Mouse (Mus musculus): Measurements from ENCODE around the gene Ehbp1l1. TPM values are rescaled to one million over a fixed set of nuclear protein-coding genes. Genes with fewer than 3 reads are reported as not detected.
A peak's percentile ranks its signal among the peaks of the same experiment; 100 is the strongest.

The Ehbp1l1 gene
- polyA plus RNA-seq, 1 experiment from 2014 or later = 8.4 TPM

GRCm38 (mm10) chr19:5728631-5729443 is 2.7 kb upstream of the Ehbp1l1 start:
- H3K27ac ChIP-seq = peak overlapping the region; percentile 98
- H3K9me3 ChIP-seq (replicated peaks) = no peaks in the 10 kb centered on the region
- whole genome bisulfite sequencing = 13% methylated on average over 37 of the region's 37 CpGs
- H3K4me3 ChIP-seq = peak overlapping the region; percentile 97
- peak; percentile 52 for DNase-seq (ENCODE audit: low spot score)
- H3K4me1 ChIP-seq = peaks cover 78% of the 10 kb centered on the region
- H3K36me3 ChIP-seq = peaks cover 42% of the 10 kb centered on the region
- H3K27me3 ChIP-seq (ENCODE audit: low read depth, poor library complexity, severe bottlenecking) = no peaks in the 10 kb centered on the region

GRCm38 (mm10) chr19:5727701-5728100 is 1.6 kb upstream of the Ehbp1l1 start:
- peak; percentile 94 for DNase-seq (ENCODE audit: low spot score)
- H3K4me1 ChIP-seq = peaks cover 78% of the 10 kb centered on the region
- no peaks in the 10 kb centered on the region for H3K27me3 ChIP-seq (ENCODE audit: low read depth, poor library complexity, severe bottlenecking)
- H3K36me3 ChIP-seq = peaks cover 49% of the 10 kb centered on the region
- H3K27ac ChIP-seq = peak overlapping the region; percentile 98
- 3% methylated on average over 14 of the region's 14 CpGs for WGBS
- H3K9me3 ChIP-seq (replicated peaks) = no peaks in the 10 kb centered on the region
- peak overlapping the region; percentile 97 for H3K4me3 ChIP-seq

- H3K4me1 ChIP-seq = peaks cover 78% of the 10 kb centered on the region
- H3K27me3 ChIP-seq (ENCODE audit: low read depth, poor library complexity, severe bottlenecking) = no peaks in the 10 kb centered on the region
- DNase-seq (ENCODE audit: low spot score) = no peak
- no peaks in the 10 kb centered on the region for H3K9me3 ChIP-seq (replicated peaks)
- peak overlapping the region; percentile 98; the same call in 1 of the 2 replicates for H3K27ac ChIP-seq
- peak overlapping the region; percentile 97 for H3K4me3 ChIP-seq
- WGBS = 76% methylated on average over 15 of the region's 15 CpGs
- peaks cover 55% of the 10 kb centered on the region for H3K36me3 ChIP-seq
Observed at GRCm38 (mm10) chr19:5726961-5727578, 953 bp upstream of the Ehbp1l1 start.

- DNase-seq (ENCODE audit: low spot score) = no peak
- Histone ChIP-seq H3K4me1 (peaks cover 59% of the 10 kb centered on the region), H3K36me3 (peaks cover 68% of the 10 kb centered on the region)
Observed at GRCm38 (mm10) chr19:5725029-5725707, 949 bp downstream of the Ehbp1l1 start.

GRCm38 (mm10) chr19:5724549-5724941 is 1.6 kb downstream of the Ehbp1l1 start:
- 74% methylated on average over 7 of the region's 7 CpGs for WGBS
- H3K4me3 ChIP-seq = peak overlapping the region; percentile 97
- H3K4me1 ChIP-seq = peaks cover 52% of the 10 kb centered on the region
- DNase-seq (ENCODE audit: low spot score) = no peak
- H3K9me3 ChIP-seq (replicated peaks) = no peaks in the 10 kb centered on the region
- peaks cover 72% of the 10 kb centered on the region for H3K36me3 ChIP-seq
- H3K27me3 ChIP-seq (ENCODE audit: low read depth, poor library complexity, severe bottlenecking) = no peaks in the 10 kb centered on the region
- H3K27ac ChIP-seq = peak overlapping the region; percentile 61

More at GRCm38 (mm10) chr19:5725029-5725707, 949 bp downstream of the Ehbp1l1 start:
- 77% methylated on average over 12 of the region's 12 CpGs for WGBS
- Histone ChIP-seq H3K9me3 (replicated peaks) (no peaks in the 10 kb centered on the region), H3K4me3 (peak overlapping the region; percentile 97), H3K27ac (peak overlapping the region; percentile 61), H3K27me3 (ENCODE audit: low read depth, poor library complexity, severe bottlenecking) (no peaks in the 10 kb centered on the region)

GRCm38 (mm10) chr19:5723934-5724548 is 2.1 kb downstream of the Ehbp1l1 start:
- H3K36me3 ChIP-seq = peaks cover 77% of the 10 kb centered on the region

GRCm38 (mm10) chr19:5722848-5723425 is 3.2 kb downstream of the Ehbp1l1 start:
- no peaks in the 10 kb centered on the region for H3K27me3 ChIP-seq (ENCODE audit: low read depth, poor library complexity, severe bottlenecking)
- 91% methylated on average over 7 of the region's 7 CpGs for WGBS
- DNase-seq (ENCODE audit: low spot score) = no peak
- no peak overlapping the region for H3K4me3 ChIP-seq
- H3K4me1 ChIP-seq = peaks cover 41% of the 10 kb centered on the region
- H3K36me3 ChIP-seq = peaks cover 85% of the 10 kb centered on the region
- no peak overlapping the region for H3K27ac ChIP-seq
- no peaks in the 10 kb centered on the region for H3K9me3 ChIP-seq (replicated peaks)

More at GRCm38 (mm10) chr19:5723934-5724548, 2.1 kb downstream of the Ehbp1l1 start:
- WGBS = 75% methylated on average over 4 of the region's 4 CpGs
- Histone ChIP-seq H3K27me3 (ENCODE audit: low read depth, poor library complexity, severe bottlenecking) (no peaks in the 10 kb centered on the region), H3K4me3 (peak overlapping the region; percentile 97), H3K9me3 (replicated peaks) (no peaks in the 10 kb centered on the region), H3K27ac (peak overlapping the region; percentile 61; the same call in 1 of the 2 replicates), H3K4me1 (peaks cover 52% of the 10 kb centered on the region)
- no peak for DNase-seq (ENCODE audit: low spot score)

GRCm38 (mm10) chr19:5721233-5721632 is 4.9 kb downstream of the Ehbp1l1 start:
- H3K9me3 ChIP-seq (replicated peaks) = no peaks in the 10 kb centered on the region
- no peak for DNase-seq (ENCODE audit: low spot score)
- H3K27me3 ChIP-seq (ENCODE audit: low read depth, poor library complexity, severe bottlenecking) = 0 out of 2 replicates have a peak, but pooled peaks cover 7% of the 10 kb centered on the region
- peaks cover 34% of the 10 kb centered on the region for H3K4me1 ChIP-seq
- H3K4me3 ChIP-seq = no peak overlapping the region
- 90% methylated on average over 6 of the region's 6 CpGs for WGBS
- no peak overlapping the region for H3K27ac ChIP-seq
- H3K36me3 ChIP-seq = peaks cover 87% of the 10 kb centered on the region

- Histone ChIP-seq H3K4me3 (no peak overlapping the region), H3K9me3 (replicated peaks) (no peaks in the 10 kb centered on the region), H3K27ac (no peak overlapping the region), H3K36me3 (peaks cover 72% of the 10 kb centered on the region), H3K27me3 (ENCODE audit: low read depth, poor library complexity, severe bottlenecking) (0 out of 2 replicates have a peak, but pooled peaks cover 7% of the 10 kb centered on the region), H3K4me1 (peaks cover 31% of the 10 kb centered on the region)
- 52% methylated on average over 10 of the region's 10 CpGs for whole genome bisulfite sequencing
- DNase-seq (ENCODE audit: low spot score) = no peak
Observed at GRCm38 (mm10) chr19:5716955-5717354, 9.2 kb downstream of the Ehbp1l1 start.

- 18% methylated on average over 43 of the region's 43 CpGs for WGBS
- Histone ChIP-seq H3K27ac (peak overlapping the region; percentile 15; the same call in 1 of the 2 replicates), H3K36me3 (peaks cover 72% of the 10 kb centered on the region), H3K27me3 (ENCODE audit: low read depth, poor library complexity, severe bottlenecking) (0 out of 2 replicates have a peak, but pooled peaks cover 7% of the 10 kb centered on the region), H3K9me3 (replicated peaks) (no peaks in the 10 kb centered on the region), H3K4me3 (peak overlapping the region; percentile 35), H3K4me1 (peaks cover 31% of the 10 kb centered on the region)
- DNase-seq (ENCODE audit: low spot score) = peak; percentile 66
Observed at GRCm38 (mm10) chr19:5715793-5716688, 10.1 kb downstream of the Ehbp1l1 start.

- H3K4me3 ChIP-seq = no peak overlapping the region
- peak overlapping the region; percentile 33; the same call in 1 of the 2 replicates for H3K27ac ChIP-seq
- 0 out of 2 replicates have a peak, but pooled peaks cover 7% of the 10 kb centered on the region for H3K27me3 ChIP-seq (ENCODE audit: low read depth, poor library complexity, severe bottlenecking)
- peaks cover 71% of the 10 kb centered on the region for H3K36me3 ChIP-seq
- WGBS = 2% methylated on average over 2 of the region's 2 CpGs
- peaks cover 31% of the 10 kb centered on the region for H3K4me1 ChIP-seq
- DNase-seq (ENCODE audit: low spot score) = peak; percentile 57
- no peaks in the 10 kb centered on the region for H3K9me3 ChIP-seq (replicated peaks)
Observed at GRCm38 (mm10) chr19:5713730-5714129, 12.4 kb downstream of the Ehbp1l1 start.
